Mouse (Mus musculus) E14TG2a.4 (cell line): ENCODE data around the gene Mterf2.

ENCODE experiments used
- CTCF ChIP-seq: conservative IDR thresholded peaks from 2 replicates; pipeline ENCODE4 v1.5.1; 2014; ENCODE audit warnings: low read length
- NANOG ChIP-seq: IDR thresholded peaks from 2 replicates; pipeline ENCODE4 v1.6.1; 2014; ENCODE audit warnings: borderline replicate concordance, low read length, mixed read lengths

- no peak for TF ChIP-seq CTCF
- TF ChIP-seq NANOG, result no peak
These were observed 24.5 kb downstream of the Mterf2 start for GRCm38 (mm10) chr10:85103085-85103885.
